Mouse (Mus musculus): ENCODE results near the gene Rnasek. TPM values are rescaled to one million over a fixed set of nuclear protein-coding genes. Genes with fewer than 3 reads are reported as not detected.

Gene Rnasek
- polyA plus RNA-seq, 1 experiment from 2014 or later, result 231 TPM

DNA sequence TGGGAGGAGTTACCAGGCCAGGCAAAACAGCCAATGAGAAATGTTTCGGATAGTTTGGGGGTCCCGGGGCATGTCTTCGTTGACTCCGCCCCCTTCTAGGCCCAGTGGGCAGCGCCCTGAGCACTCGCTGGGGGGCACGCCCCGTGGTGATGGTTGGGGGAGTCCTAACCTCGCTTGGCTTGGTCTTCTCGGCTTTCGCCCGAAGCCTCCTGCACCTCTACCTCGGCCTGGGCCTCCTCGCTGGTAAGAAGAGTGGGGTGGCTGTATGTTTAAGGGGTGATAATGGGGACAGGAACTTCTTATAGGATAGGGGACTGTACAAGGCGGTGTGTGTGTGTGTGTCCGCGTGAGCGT is 24.8 kb downstream of the Rnasek start:
- H3K27ac ChIP-seq (replicated peaks), result no peak overlapping the region
- H3K27me3 ChIP-seq, result peaks cover 58% of the 10 kb centered on the region
- no peaks in the 10 kb centered on the region for H3K9me3 ChIP-seq (replicated peaks)
- no peak for ATAC-seq (ENCODE audit: insufficient number of reproducible peaks, low FRiP score, low TSS enrichment, low read depth)
- 0 out of 2 replicates have a peak, but pooled peaks cover 8% of the 10 kb centered on the region for H3K36me3 ChIP-seq
- peak overlapping the region; percentile 77 for H3K4me2 ChIP-seq (replicated peaks)
- peak overlapping the region; percentile 40 for H3K4me3 ChIP-seq (replicated peaks)
- H3K9ac ChIP-seq, result no peak overlapping the region
- 5% methylated on average over 18 of the region's 18 CpGs for WGBS
- peaks cover 32% of the 10 kb centered on the region for H3K4me1 ChIP-seq

DNA sequence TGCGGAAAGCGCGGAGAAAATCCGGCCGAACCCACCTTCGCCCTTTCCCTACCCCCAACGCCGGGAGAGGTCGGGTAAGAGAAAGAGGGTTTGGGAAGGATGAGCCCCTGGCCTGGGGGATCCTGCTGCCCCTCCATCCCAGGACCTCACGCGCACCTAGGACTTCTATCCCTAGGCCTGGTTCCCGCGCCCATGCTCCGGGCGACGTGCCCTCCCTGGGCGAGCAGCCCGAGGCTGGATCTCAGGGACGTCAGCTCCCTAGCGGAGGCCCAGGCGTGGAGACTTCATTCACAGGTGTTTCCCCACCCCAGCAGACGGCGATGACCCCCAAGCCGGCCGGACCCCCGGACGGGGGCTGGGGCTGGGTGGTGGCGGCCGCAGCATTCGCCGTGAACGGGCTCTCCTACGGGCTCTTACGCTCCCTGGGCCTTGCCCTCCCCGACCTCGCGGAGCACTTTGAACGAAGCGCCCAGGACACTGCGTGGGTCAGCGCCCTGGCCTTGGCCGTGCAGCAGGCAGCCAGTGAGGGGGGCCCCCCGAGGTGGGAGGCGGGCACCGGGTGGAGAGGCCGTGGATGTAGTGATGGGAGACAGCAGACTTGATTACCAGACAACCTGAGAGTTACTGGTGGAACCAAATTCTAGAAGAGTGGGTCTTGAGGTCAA is 25.3 kb downstream of the Rnasek start:
- Histone ChIP-seq H3K27ac (replicated peaks) (no peak overlapping the region), H3K4me3 (replicated peaks) (peak overlapping the region; percentile 40), H3K27me3 (peaks cover 58% of the 10 kb centered on the region), H3K36me3 (0 out of 2 replicates have a peak, but pooled peaks cover 8% of the 10 kb centered on the region), H3K9ac (peak overlapping the region; percentile 26; the same call in 1 of the 2 replicates), H3K9me3 (replicated peaks) (no peaks in the 10 kb centered on the region), H3K4me1 (peaks cover 32% of the 10 kb centered on the region), H3K4me2 (replicated peaks) (peak overlapping the region; percentile 77)
- WGBS, result under 1% methylated on average over 46 of the region's 46 CpGs
- no peak for ATAC-seq (ENCODE audit: insufficient number of reproducible peaks, low FRiP score, low TSS enrichment, low read depth)

GRCm38 (mm10) chr11:70213736-70214135 is 25.9 kb downstream of the Rnasek start:
- no peaks in the 10 kb centered on the region for H3K9me3 ChIP-seq (replicated peaks)
- H3K9ac ChIP-seq, result no peak overlapping the region
- no peak for ATAC-seq (ENCODE audit: insufficient number of reproducible peaks, low FRiP score, low TSS enrichment, low read depth)
- WGBS, result 4% methylated on average over 26 of the region's 26 CpGs
- no peak overlapping the region for H3K27ac ChIP-seq (replicated peaks)
- 0 out of 2 replicates have a peak, but pooled peaks cover 8% of the 10 kb centered on the region for H3K36me3 ChIP-seq
- peaks cover 58% of the 10 kb centered on the region for H3K27me3 ChIP-seq
- H3K4me2 ChIP-seq (replicated peaks), result peak overlapping the region; percentile 77
- H3K4me1 ChIP-seq, result peaks cover 26% of the 10 kb centered on the region
- peak overlapping the region; percentile 40 for H3K4me3 ChIP-seq (replicated peaks)

DNA sequence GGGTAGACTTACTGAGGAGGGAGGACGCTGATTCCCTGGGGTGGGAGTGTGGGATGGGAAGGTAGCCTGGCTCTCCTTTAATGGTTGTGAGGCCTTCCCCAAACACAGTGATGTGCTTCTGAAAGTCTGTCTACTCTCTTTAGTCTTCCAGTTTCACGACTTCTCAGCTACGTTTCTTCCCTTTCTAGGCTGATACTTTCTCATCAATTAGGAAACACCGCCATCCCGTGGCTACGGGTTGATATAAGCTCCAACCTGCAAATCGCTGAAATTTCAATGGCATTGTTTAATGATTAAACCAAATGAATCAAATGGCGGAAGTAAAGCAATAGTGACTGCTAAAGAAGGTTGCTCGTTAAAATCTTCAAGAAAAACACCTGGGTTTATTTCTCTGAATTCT is 26.7 kb downstream of the Rnasek start:
- 0 out of 2 replicates have a peak, but pooled peaks cover 8% of the 10 kb centered on the region for H3K36me3 ChIP-seq

DNA sequence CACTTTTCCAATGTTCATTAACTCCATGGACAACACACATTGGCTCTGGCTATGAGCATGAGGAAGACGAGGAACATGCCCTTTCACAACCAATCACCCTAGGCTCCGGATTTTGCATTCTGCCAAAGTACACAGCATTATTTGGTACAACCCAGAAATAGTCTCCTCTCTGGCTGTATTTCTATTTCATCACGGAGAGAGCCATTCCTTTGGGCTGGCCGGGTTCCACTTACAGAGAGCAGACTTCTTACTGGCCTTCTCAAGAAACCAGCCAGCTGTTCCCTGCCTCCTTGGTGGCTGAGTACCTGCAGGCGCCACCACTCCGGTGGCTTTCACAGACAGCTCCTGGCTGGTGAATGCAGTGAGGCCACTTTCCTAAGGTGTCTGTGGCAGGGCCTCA is 27.2 kb downstream of the Rnasek start, which contains the start of gene Slc16a11:
Slc16a11 (plus strand) TSS at position 330 of the 400 bp plus-strand sequence.
- Histone ChIP-seq H3K36me3 (0 out of 2 replicates have a peak, but pooled peaks cover 6% of the 10 kb centered on the region), H3K4me3 (replicated peaks) (peak within 1 kb of the TSS; percentile 40; the same call in 1 of the 2 replicates)

More for the DNA sequence above, 26.7 kb downstream of the Rnasek start:
- H3K9me3 ChIP-seq (replicated peaks), result no peaks in the 10 kb centered on the region
- ATAC-seq (ENCODE audit: insufficient number of reproducible peaks, low FRiP score, low TSS enrichment, low read depth), result no peak
- no peak overlapping the region for H3K9ac ChIP-seq
- no peak overlapping the region for H3K4me2 ChIP-seq (replicated peaks)
- H3K4me1 ChIP-seq, result peaks cover 23% of the 10 kb centered on the region
- H3K27me3 ChIP-seq, result peaks cover 58% of the 10 kb centered on the region
- no peak overlapping the region for H3K27ac ChIP-seq (replicated peaks)
- H3K4me3 ChIP-seq (replicated peaks), result no peak overlapping the region
- WGBS, result 8% methylated on average over 9 of the region's 9 CpGs

GRCm38 (mm10) chr11:70211972-70212371 is 27.7 kb downstream of the Rnasek start:
- H3K4me1 ChIP-seq, result peaks cover 23% of the 10 kb centered on the region
- H3K36me3 ChIP-seq, result 0 out of 2 replicates have a peak, but pooled peaks cover 2% of the 10 kb centered on the region
- H3K4me2 ChIP-seq (replicated peaks), result no peak overlapping the region
- H3K9ac ChIP-seq, result no peak overlapping the region
- H3K27ac ChIP-seq (replicated peaks), result no peak overlapping the region
- WGBS, result 64% methylated on average over 6 of the region's 6 CpGs
- ATAC-seq (ENCODE audit: insufficient number of reproducible peaks, low FRiP score, low TSS enrichment, low read depth), result no peak
- no peak overlapping the region for H3K4me3 ChIP-seq (replicated peaks)
- H3K9me3 ChIP-seq (replicated peaks), result no peaks in the 10 kb centered on the region
- peaks cover 52% of the 10 kb centered on the region for H3K27me3 ChIP-seq

More for the DNA sequence above, 27.2 kb downstream of the Rnasek start, which contains the start of gene Slc16a11:
- H3K9ac ChIP-seq, result no peak within 1 kb of the TSS
- peaks cover 23% of the 10 kb centered on the region for H3K4me1 ChIP-seq
- H3K27me3 ChIP-seq, result peaks cover 56% of the 10 kb centered on the region
- H3K9me3 ChIP-seq (replicated peaks), result no peaks in the 10 kb centered on the region
- H3K4me2 ChIP-seq (replicated peaks), result peak within 1 kb of the TSS; percentile 77
- WGBS, result 54% methylated on average over 6 of the region's 6 CpGs
- no peak within 1 kb of the TSS for H3K27ac ChIP-seq (replicated peaks)
- no peak for ATAC-seq (ENCODE audit: insufficient number of reproducible peaks, low FRiP score, low TSS enrichment, low read depth)

GRCm38 (mm10) chr11:70210681-70211080 is 29.0 kb downstream of the Rnasek start:
- H3K27ac ChIP-seq (replicated peaks), result no peak overlapping the region
- no peak overlapping the region for H3K4me3 ChIP-seq (replicated peaks)
- no peaks in the 10 kb centered on the region for H3K9me3 ChIP-seq (replicated peaks)
- H3K4me2 ChIP-seq (replicated peaks), result no peak overlapping the region
- 78% methylated on average over 2 of the region's 2 CpGs for WGBS
- H3K9ac ChIP-seq, result no peak overlapping the region
- ATAC-seq (ENCODE audit: insufficient number of reproducible peaks, low FRiP score, low TSS enrichment, low read depth), result no peak
- H3K36me3 ChIP-seq, result no peaks in the 10 kb centered on the region
- H3K27me3 ChIP-seq, result peaks cover 39% of the 10 kb centered on the region
- H3K4me1 ChIP-seq, result peaks cover 22% of the 10 kb centered on the region

GRCm38 (mm10) chr11:70208778-70209388 is 30.8 kb downstream of the Rnasek start:
- WGBS, result 68% methylated on average over 5 of the region's 5 CpGs

GRCm38 (mm10) chr11:70207283-70207682 is 32.4 kb downstream of the Rnasek start:
- no peak overlapping the region for H3K27ac ChIP-seq (replicated peaks)
- ATAC-seq (ENCODE audit: insufficient number of reproducible peaks, low FRiP score, low TSS enrichment, low read depth), result no peak
- H3K36me3 ChIP-seq, result no peaks in the 10 kb centered on the region
- H3K4me3 ChIP-seq (replicated peaks), result no peak overlapping the region
- H3K27me3 ChIP-seq, result 0 out of 2 replicates have a peak, but pooled peaks cover 7% of the 10 kb centered on the region
- no peaks in the 10 kb centered on the region for H3K4me1 ChIP-seq
- no peak overlapping the region for H3K9ac ChIP-seq
- H3K4me2 ChIP-seq (replicated peaks), result no peak overlapping the region
- WGBS, result 81% methylated on average over 7 of the region's 7 CpGs
- no peaks in the 10 kb centered on the region for H3K9me3 ChIP-seq (replicated peaks)

More at GRCm38 (mm10) chr11:70208778-70209388, 30.8 kb downstream of the Rnasek start:
- H3K27me3 ChIP-seq, result peaks cover 21% of the 10 kb centered on the region
- no peaks in the 10 kb centered on the region for H3K9me3 ChIP-seq (replicated peaks)
- H3K4me3 ChIP-seq (replicated peaks), result no peak overlapping the region
- H3K4me1 ChIP-seq, result peaks cover 4% of the 10 kb centered on the region
- no peak overlapping the region for H3K4me2 ChIP-seq (replicated peaks)
- no peaks in the 10 kb centered on the region for H3K36me3 ChIP-seq
- no peak for ATAC-seq (ENCODE audit: insufficient number of reproducible peaks, low FRiP score, low TSS enrichment, low read depth)
- no peak overlapping the region for H3K9ac ChIP-seq
- H3K27ac ChIP-seq (replicated peaks), result no peak overlapping the region

- Histone ChIP-seq H3K4me1 (no peaks in the 10 kb centered on the region), H3K4me2 (replicated peaks) (no peak overlapping the region), H3K36me3 (no peaks in the 10 kb centered on the region), H3K27ac (replicated peaks) (no peak overlapping the region), H3K9me3 (replicated peaks) (no peaks in the 10 kb centered on the region), H3K4me3 (replicated peaks) (no peak overlapping the region), H3K27me3 (0 out of 2 replicates have a peak, but pooled peaks cover 2% of the 10 kb centered on the region), H3K9ac (no peak overlapping the region)
- WGBS, result 62% methylated on average over 2 of the region's 2 CpGs
- ATAC-seq (ENCODE audit: insufficient number of reproducible peaks, low FRiP score, low TSS enrichment, low read depth), result no peak
Measured at GRCm38 (mm10) chr11:70206801-70207200, 32.8 kb downstream of the Rnasek start.

- no peaks in the 10 kb centered on the region; the same call in 1 of the 2 replicates for H3K4me1 ChIP-seq
- no peak overlapping the region for H3K9ac ChIP-seq
- no peak overlapping the region for H3K27ac ChIP-seq (replicated peaks)
- H3K4me2 ChIP-seq (replicated peaks), result no peak overlapping the region
- WGBS, result 39% methylated on average over 5 of the region's 5 CpGs
- H3K9me3 ChIP-seq (replicated peaks), result no peaks in the 10 kb centered on the region
- no peaks in the 10 kb centered on the region for H3K27me3 ChIP-seq
- no peak for ATAC-seq (ENCODE audit: insufficient number of reproducible peaks, low FRiP score, low TSS enrichment, low read depth)
- no peak overlapping the region for H3K4me3 ChIP-seq (replicated peaks)
- no peaks in the 10 kb centered on the region for H3K36me3 ChIP-seq
Measured at GRCm38 (mm10) chr11:70201691-70202090, 38.0 kb downstream of the Rnasek start.

All from embryonic facial prominence, embryonic 15.5 days (tissue).